Comparison of ENCODE assay signal across 21 mouse cellular contexts in the genomic region with DNA sequence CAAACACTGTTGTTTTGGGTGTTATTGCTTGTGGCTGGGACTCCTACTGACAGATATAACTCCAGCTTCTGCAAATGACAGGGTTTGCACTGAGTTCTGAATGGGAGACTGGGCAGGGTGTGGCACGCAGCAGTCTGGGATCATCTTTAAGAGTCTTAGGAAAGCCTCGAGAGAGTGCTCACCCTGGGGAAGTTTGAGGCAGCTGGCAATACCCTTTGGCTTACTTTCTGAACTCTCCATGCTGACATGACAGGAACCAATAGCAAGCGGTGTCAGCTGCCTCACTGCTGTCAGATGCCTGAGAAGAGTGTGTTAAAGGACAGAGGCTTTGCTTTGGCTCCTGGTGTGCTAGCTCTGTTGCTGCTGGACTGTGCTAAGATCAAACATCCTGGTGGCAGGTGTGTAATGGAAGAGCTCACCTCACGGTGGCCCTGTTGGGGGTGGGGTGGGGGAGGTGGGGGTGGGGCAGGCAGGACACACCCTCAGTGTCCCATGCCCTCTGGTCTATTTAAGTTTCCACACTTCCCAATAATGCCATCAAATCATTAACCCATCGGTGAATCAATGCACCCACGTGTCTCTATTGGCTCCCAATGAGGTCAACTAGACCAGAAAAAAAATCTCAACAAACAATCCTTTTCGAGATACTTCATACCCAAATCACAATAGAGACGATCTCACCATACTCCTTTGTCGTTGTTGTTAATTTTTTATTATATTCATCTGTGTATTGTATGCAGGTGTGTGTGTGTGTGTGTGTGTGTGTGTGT.
DNase-seq lines count a peak whose midpoint lies in the region; ATAC-seq and TF ChIP-seq lines count a peak whose summit lies in the region.
"Had no signal": no experiment of that assay in that cellular context is flagged by ENCODE, and none has a peak within 500 bp of the region (broad histone marks: within the 10 kb centered on the region; RNA-seq: fewer than 3 reads in every experiment).

No protein-coding gene starts in this region.

- H3K9me3 ChIP-seq in embryonic facial prominence, embryonic 14.5 days (ENCODE audit: control insufficient read depth, low read length): no peaks in the 10 kb centered on the region
- no peaks in the 10 kb centered on the region for H3K9me3 ChIP-seq in embryonic facial prominence, embryonic 10.5 days
- H3K9me3 ChIP-seq in liver, postnatal 0 days (ENCODE audit: low read length): no peaks in the 10 kb centered on the region
- H3K9me3 ChIP-seq in heart, embryonic 10.5 days: no peaks in the 10 kb centered on the region
- H3K9me3 ChIP-seq: embryonic facial prominence, embryonic 15.5 days; heart, embryonic 13.5 days; hindbrain, embryonic 13.5 days; liver, embryonic 13.5 days; midbrain, embryonic 12.5 days had no signal

- 0 out of 2 replicates have a peak, but pooled peaks have one; percentile 15 for ATAC-seq in embryonic facial prominence, embryonic 14.5 days (ENCODE audit: low read depth)
- ATAC-seq in liver, postnatal 0 days: peak; percentile 85
- ATAC-seq: forebrain, embryonic 16.5 days; inflammation-experienced regulatory T-cells, adult 6 months had no signal

- no peaks in the 10 kb centered on the region for H3K4me1 ChIP-seq in embryonic facial prominence, embryonic 14.5 days (ENCODE audit: control insufficient read depth, insufficient read depth, low read length)
- no peaks in the 10 kb centered on the region for H3K4me1 ChIP-seq in embryonic facial prominence, embryonic 10.5 days
- H3K4me1 ChIP-seq in liver, postnatal 0 days (ENCODE audit: insufficient read depth): peaks cover 13% of the 10 kb centered on the region
- no peaks in the 10 kb centered on the region for H3K4me1 ChIP-seq in heart, embryonic 10.5 days
- H3K4me1 ChIP-seq: embryonic facial prominence, embryonic 15.5 days; heart, embryonic 13.5 days; hindbrain, embryonic 13.5 days; liver, embryonic 13.5 days; midbrain, embryonic 12.5 days had no signal

- no peak overlapping the region for H3K9ac ChIP-seq in embryonic facial prominence, embryonic 14.5 days (ENCODE audit: low read depth, low read length)
- no peak overlapping the region for H3K9ac ChIP-seq in liver, postnatal 0 days (replicated peaks)
- H3K9ac ChIP-seq: embryonic facial prominence, embryonic 15.5 days; heart, embryonic 13.5 days; hindbrain, embryonic 13.5 days; liver, embryonic 13.5 days; midbrain, embryonic 12.5 days had no signal

- no peak overlapping the region for H3K4me3 ChIP-seq in embryonic facial prominence, embryonic 14.5 days (ENCODE audit: low read depth, low read length)
- H3K4me3 ChIP-seq in embryonic facial prominence, embryonic 10.5 days: no peak overlapping the region
- no peak overlapping the region for H3K4me3 ChIP-seq in liver, postnatal 0 days (ENCODE audit: low read depth, low read length)
- no peak overlapping the region for H3K4me3 ChIP-seq in heart, embryonic 10.5 days
- H3K4me3 ChIP-seq: embryonic facial prominence, embryonic 15.5 days; heart, embryonic 13.5 days; hindbrain, embryonic 13.5 days; liver, embryonic 13.5 days; midbrain, embryonic 12.5 days had no signal

- H3K27me3 ChIP-seq in embryonic facial prominence, embryonic 14.5 days (replicated peaks; ENCODE audit: control insufficient read depth, insufficient read depth, low read length): no peaks in the 10 kb centered on the region
- no peaks in the 10 kb centered on the region for H3K27me3 ChIP-seq in embryonic facial prominence, embryonic 10.5 days (replicated peaks; ENCODE audit: low read depth, poor library complexity, severe bottlenecking)
- no peaks in the 10 kb centered on the region for H3K27me3 ChIP-seq in liver, postnatal 0 days (ENCODE audit: insufficient read depth, low read length)
- H3K27me3 ChIP-seq in heart, embryonic 10.5 days (ENCODE audit: insufficient read depth, poor library complexity, severe bottlenecking): no peaks in the 10 kb centered on the region
- H3K27me3 ChIP-seq: CH12.LX; embryonic facial prominence, embryonic 15.5 days; heart, embryonic 13.5 days; hindbrain, embryonic 13.5 days; liver, embryonic 13.5 days; midbrain, embryonic 12.5 days had no signal

- WGBS in embryonic facial prominence, embryonic 14.5 days: 68% methylated on average over 9 of the region's 9 CpGs
- WGBS in embryonic facial prominence, embryonic 10.5 days: 76% methylated on average over 9 of the region's 9 CpGs
- WGBS in liver, postnatal 0 days (ENCODE audit: insufficient replicate concordance): 64% methylated on average over 9 of the region's 9 CpGs
- WGBS in heart, embryonic 10.5 days: 73% methylated on average over 9 of the region's 9 CpGs

- DNase-seq in embryonic facial prominence, embryonic 14.5 days (ENCODE audit: low spot score): peak; percentile 27
- no peak for DNase-seq in embryonic facial prominence, embryonic 10.5 days (ENCODE audit: low spot score)
- DNase-seq in lung, postnatal 25 days (ENCODE audit: low spot score): peak; percentile 26
- DNase-seq in lung, postnatal 14 days: no peak
- DNase-seq in liver, postnatal 0 days: no peak
- no peak for DNase-seq in left cerebral cortex, postnatal 14 days (ENCODE audit: low spot score in 2 of 2)
- DNase-seq in heart, embryonic 10.5 days (ENCODE audit: low spot score): no peak
- DNase-seq: cerebellum, adult 11 months; cerebellum, postnatal 10 days; liver, embryonic 13.5 days; right cerebral cortex, postnatal 14 days; spleen, adult 18-20 months; thymus, postnatal 36 days had no signal

- H3K27ac ChIP-seq in embryonic facial prominence, embryonic 14.5 days (replicated peaks; ENCODE audit: low read depth, low read length): no peak overlapping the region
- no peak overlapping the region for H3K27ac ChIP-seq in embryonic facial prominence, embryonic 10.5 days (replicated peaks)
- no peak overlapping the region for H3K27ac ChIP-seq in liver, postnatal 0 days (ENCODE audit: low read depth)
- no peak overlapping the region for H3K27ac ChIP-seq in heart, embryonic 10.5 days
- H3K27ac ChIP-seq: embryonic facial prominence, embryonic 15.5 days; heart, embryonic 13.5 days; hindbrain, embryonic 13.5 days; liver, embryonic 13.5 days; macrophage; midbrain, embryonic 12.5 days had no signal

- no peaks in the 10 kb centered on the region for H3K36me3 ChIP-seq in embryonic facial prominence, embryonic 14.5 days (ENCODE audit: control insufficient read depth, insufficient read depth, low read length)
- H3K36me3 ChIP-seq in embryonic facial prominence, embryonic 10.5 days (replicated peaks): no peaks in the 10 kb centered on the region
- no peaks in the 10 kb centered on the region for H3K36me3 ChIP-seq in liver, postnatal 0 days (replicated peaks; ENCODE audit: insufficient read depth, low read length)
- H3K36me3 ChIP-seq in heart, embryonic 10.5 days: no peaks in the 10 kb centered on the region
- H3K36me3 ChIP-seq: embryonic facial prominence, embryonic 15.5 days; heart, embryonic 13.5 days; hindbrain, embryonic 13.5 days; liver, embryonic 13.5 days; midbrain, embryonic 12.5 days had no signal

- no peak for TF ChIP-seq CTCF in liver, postnatal 0 days (IDR thresholded peaks at IDR 0.05; ENCODE audit: low read depth)

- H3K4me2 ChIP-seq in embryonic facial prominence, embryonic 14.5 days (ENCODE audit: low read depth, low read length): no peak overlapping the region
- no peak overlapping the region for H3K4me2 ChIP-seq in liver, postnatal 0 days (ENCODE audit: low read depth, low read length)
- H3K4me2 ChIP-seq: embryonic facial prominence, embryonic 15.5 days; heart, embryonic 13.5 days; hindbrain, embryonic 13.5 days; liver, embryonic 13.5 days; midbrain, embryonic 12.5 days had no signal

- intact Hi-C loops in left cerebral cortex, postnatal 14 days (cut with DNase I): no loop called here

- TF ChIP-seq EP300 in liver, postnatal 0 days (IDR thresholded peaks at IDR 0.05; ENCODE audit: low read depth): no peak

Comparison
In these comparisons a context has a peak if more than half of its experiments do, and no peak if none do; other contexts are left out.
1. DNase-seq: peak in embryonic facial prominence, embryonic 14.5 days (single experiment) and lung, postnatal 25 days (single experiment); none in embryonic facial prominence, embryonic 10.5 days (single experiment), lung, postnatal 14 days (single experiment), liver, postnatal 0 days (single experiment), left cerebral cortex, postnatal 14 days (0 of 2) and heart, embryonic 10.5 days (single experiment).